Mouse (Mus musculus) cerebellum, adult 8-10 months (tissue): ENCODE data around the gene Rsph14.

Source experiments
- DNase-seq: peaks from one replicate; pipeline ENCODE4 v3.0.0; 2022

Gene Rsph14

DNA sequence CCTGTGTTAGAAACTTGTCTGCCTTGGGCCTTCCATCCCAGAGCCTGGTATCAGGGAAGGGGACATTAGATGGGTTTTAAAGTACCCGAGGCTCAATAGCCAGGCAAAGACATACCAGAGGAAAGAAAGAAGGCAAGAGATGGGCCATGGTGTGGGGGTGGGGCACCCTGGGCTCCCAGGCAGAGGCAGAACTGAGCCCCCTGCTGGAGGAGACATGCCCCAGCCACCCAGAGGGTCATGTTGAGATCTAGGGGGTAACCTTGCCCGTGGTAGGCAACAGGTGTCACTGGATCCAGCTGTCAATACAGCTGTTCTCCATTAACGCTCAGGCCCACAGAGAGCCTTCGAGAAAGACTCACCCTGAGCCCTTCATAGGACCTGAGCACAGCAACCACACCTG lies 42.6 kb downstream of the Rsph14 start:
- DNase-seq = no peak

DNA sequence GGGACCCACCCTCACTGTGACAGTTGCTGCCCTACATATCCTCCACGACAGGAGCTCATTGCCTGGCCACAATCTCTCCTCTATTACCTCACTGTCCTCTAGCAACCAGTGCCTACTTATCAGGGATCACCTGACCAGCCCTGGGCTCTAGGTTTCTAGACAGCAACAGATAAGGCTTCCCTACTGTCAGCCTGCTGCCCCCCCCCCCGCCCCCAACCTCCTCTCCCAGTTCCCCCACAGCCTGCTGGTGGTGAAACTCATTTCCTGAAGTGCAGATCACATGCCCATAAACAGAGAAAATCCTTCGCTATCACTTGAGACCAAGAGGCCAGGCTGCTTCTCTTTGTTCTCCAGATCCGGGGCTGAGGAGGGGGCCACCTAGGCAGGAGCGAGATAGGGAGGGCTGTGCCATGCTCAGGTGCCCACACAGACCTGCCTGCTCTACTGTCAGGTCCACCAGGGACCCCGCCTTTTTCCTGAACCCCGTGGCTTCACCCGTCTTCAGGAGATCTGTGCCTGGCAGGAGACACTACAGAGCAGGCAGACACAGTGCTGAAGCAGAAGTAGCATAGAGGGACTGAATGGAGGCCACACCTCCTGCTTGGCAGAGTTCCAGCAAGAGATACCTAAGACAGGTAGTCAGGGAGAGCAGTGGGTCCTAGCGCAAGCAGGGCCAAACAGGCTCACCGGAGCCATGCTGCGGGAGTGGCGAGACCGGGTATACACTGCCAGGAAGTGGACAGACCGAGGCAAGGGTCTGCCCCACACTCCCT lies 44.5 kb downstream of the Rsph14 start:
- DNase-seq = no peak

DNA sequence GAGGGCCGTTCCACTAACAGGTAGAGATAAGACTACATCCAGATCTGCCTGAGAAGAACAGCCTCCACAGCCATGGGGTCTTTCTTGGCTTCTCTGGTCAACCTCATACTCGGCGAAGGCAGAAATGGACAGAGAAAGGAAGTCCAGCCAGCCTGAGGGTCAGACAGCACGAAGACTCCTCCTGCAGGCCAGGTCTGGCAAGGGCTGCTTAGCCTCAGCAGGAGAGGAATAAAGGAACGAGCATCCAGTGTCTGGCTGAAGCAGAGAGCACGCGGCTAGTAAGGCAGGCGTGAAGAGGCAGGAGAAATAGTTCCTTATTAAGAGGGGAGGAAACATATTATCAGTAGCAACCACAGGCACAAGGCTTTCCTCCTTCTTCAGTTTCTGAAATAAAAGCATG lies 49.2 kb downstream of the Rsph14 start:
- no peak for DNase-seq

DNA sequence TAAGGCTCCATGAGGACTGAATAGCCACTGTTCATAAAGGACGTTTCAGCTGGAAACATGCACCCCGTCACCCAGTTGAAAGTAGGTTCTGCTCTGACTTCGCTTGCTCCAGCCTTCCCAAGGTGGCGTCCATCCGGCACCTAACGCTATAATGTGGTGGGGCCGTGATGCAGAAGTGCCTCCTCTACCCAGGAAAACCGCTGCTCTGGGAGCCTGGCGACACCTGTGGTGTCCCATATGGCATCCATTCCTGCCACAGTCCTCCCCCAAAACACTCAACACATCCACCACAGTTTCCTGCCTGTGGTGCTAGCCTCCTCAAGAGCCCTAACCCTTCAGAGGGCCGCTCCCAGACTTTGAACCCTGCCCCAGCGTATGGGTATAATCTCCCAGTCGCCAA lies 51.2 kb downstream of the Rsph14 start:
- no peak for DNase-seq

DNA sequence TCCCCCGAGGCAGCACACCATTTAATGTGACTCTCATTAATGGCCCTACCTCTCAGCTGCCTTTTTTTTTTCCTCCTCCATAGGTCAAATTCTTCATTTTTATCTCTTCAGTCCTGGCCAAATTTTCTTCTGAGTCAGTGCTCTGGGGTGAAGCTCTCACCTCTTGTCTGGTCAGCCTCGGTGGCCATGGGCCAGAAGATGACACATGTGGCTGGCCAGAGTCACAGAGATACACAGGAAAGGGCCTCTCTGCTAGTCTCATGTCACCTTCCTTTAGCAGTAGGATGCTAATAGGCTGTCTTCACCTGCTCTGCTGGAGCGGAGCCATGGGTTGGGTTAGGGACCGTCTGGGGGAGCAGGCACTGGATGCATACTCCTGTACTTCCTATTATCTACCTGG lies 54.3 kb downstream of the Rsph14 start:
- no peak for DNase-seq

DNA sequence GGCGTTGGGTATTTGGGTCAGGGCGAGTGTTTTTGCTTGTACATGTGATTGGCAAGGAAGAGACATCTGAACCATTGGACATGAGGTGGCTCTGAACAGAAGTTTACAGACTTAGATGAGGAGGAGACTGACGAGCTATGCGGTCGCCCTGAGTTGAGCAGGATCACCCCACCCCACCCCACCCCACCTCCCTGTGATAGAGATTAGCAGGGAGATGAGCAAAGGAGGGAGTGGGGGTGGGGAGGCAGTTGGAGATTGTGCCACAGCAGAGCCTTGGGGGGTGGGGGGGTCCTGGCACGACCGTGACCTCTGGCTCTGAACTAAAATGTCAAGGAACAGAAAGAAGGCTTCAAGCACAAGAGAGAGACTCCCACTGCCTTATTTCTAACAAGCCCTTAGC lies 56.0 kb downstream of the Rsph14 start:
- DNase-seq = no peak

DNA sequence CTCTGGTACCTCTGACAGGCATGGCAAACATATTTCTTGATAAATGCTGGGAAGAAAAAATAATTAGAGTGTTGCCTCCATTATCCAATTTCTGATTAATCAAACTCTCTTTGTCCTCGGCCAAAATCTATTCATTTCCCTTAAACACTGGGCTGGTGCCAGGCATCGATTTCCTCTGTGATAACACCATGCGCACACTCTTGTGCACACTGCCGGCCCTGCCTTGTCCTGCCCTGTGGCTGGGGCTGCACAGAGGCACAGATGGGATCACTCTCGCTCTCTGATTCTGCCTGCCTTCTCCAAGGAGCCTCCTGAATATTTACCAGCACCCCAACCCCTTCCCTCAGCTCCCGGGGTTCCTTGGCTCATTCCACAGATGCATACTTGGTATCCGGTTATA lies 56.8 kb downstream of the Rsph14 start:
- DNase-seq = no peak

DNA sequence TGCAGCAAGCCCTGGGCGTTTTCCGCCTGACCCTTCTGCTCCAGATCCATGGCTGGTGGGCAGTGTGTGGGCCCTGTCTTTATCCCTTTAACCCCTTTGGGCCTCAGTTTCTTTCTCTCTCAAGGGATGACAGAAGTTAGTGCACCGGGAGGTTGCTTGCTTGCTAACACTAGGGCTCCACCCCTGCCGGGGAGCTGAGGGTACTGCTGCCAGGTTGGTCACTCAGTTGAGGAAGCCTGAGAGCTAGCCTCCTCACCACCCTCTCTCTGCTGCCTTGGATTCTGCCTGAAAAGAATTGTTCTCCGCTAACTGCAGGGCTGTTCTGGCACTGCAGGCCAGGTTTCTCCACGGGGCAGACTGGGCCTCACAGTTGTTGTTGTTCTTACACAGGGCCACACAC lies 59.4 kb downstream of the Rsph14 start:
- DNase-seq = no peak

DNA sequence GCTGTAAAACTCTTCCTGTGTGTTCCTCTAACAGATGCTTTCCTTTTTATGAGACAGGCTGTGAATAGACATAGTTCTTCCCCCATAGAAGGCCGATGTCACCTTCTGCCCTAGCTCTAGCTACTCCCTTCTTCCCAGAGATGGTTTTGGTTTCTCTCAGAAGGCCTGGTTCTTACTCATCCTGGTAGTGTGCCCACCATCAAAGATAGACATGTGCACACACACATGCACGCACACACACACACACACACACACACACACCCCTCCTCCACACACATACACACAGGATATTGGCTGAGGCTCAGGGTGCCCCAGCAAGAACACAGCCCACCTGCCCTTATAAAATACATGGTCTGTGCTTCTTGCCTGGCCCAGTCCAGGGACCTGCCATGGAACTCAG lies 63.1 kb downstream of the Rsph14 start:
- DNase-seq = no peak

DNA sequence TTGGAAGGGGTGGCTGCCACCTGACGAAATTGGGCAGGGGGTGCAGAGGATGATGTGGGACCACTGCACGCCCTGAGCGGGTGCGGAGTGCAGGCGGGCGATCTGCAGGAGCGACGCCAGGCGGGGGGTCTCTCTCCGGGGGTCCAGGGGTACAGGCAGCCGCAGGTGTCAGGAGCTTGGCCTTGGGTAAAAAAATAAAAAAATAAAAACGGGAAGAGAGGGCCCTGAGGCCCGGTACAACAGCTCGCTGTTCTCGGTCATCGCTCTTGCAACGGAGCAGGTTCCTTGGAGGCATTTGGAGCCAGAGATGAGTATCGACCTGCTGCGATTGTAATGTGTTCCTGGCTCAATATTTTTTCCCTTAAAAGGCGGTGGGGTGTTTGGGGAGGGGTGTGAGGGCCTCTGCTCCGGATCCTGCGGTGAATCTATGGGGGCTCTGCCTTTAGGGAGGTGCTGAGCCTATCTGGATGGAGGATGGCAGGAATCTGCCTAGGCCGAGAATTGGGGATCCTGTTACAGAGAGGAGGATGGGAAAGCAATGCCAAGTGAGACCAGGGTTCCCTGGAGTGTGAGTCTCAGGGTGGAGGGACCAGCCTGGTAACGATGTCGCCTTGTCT lies 64.6 kb downstream of the Rsph14 start:
- peak; percentile 54 for DNase-seq

DNA sequence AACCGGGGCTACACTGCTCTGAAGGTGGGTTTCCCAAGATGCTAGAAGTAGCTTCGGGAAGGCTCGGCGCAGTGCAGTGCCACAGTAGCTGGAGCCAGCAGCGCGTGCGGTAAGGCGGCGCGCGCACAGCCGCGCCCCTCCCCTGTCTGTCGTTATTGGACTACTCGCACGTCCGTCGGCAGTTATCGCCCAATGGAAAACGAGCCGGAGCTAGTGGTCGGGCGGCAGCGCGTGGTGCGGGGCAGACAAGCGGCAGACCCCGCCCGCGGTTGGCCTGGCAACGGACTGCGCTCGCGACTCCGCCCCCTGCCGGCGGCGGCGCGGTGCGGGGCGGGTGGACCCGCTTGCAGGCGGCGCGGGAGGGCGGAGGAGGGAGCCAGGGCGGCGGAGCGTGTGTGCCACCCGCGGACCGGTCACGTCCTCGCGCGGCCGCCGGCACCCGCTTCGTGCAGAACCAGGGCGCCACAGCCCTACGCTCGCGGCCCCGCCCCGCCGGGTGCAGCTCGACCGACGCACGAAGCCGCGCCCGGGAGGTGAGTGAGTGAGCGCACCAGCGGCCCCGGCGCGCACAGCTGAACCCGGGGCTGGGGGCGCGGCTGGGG lies 65.4 kb downstream of the Rsph14 start, which contains the start of gene Gnaz:
TSS of gene Gnaz (plus strand) at position 328 of the 602 bp plus-strand sequence.
- peak; percentile 98 for DNase-seq

DNA sequence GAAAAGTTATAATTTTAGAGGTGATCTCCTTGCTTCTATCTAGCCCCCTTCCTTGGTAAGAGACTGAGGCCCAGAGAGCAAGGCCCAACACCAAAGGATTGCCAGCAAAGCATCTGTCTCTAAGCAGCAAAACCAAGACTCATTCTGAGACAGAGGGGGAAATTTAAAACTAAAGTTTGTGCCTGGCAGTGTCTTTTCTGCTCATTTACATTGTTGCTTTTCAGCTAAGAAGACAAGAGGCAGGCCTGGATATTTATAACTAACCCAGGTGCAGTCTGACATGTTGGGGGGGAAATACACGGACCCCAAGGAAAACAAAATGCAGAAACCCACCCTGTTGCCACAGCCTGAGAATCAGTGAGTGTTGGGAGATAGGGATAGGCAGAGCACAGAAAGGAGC lies 68.0 kb downstream of the Rsph14 start:
- DNase-seq = no peak

DNA sequence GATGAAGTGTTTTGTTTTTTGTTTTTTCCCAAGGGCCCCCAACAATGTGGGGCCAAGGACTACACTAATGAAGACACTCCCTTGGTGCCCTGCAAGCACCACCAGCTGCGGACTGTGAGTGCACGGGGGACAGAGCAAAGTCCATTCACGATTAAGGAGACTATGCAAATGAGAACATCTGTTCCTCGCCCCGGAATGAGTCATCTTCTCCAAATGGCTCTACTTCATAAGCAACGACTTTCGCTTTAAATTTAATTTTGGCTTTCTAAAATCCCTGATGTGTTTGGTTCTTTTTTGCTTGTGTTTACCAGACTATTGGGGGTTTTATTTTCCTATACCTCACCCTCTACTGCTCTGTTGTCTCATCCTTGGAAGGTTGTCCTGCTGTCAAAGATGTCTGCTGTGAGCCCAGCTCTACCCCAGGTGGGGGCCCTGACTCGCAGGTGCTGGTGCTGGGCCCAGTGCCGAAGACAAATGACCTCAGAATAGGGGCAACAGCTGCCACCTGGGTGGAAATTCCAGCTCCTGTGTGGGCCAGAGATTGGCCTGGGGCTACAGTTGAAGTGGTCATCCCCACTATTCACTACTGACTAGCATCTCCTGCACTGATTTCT lies 79.4 kb downstream of the Rsph14 start:
- no peak for DNase-seq

DNA sequence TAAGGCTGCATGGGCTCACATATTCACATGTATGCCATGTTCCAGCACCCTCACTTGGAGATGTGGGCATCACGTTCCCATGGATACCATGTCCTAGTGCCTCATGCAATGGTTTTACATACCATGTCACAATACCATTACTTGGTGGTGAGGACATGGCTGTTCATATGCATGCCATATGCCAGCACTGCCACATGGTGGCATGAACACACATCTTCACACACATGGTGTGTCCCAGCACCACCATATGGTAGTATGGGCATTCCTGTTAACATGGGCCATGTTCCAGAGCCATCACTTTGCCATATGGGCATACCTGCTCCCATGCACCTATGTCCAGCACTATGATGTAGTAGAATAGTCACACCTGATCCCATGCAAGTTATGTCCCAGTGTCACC lies 91.6 kb downstream of the Rsph14 start:
- no peak for DNase-seq

DNA sequence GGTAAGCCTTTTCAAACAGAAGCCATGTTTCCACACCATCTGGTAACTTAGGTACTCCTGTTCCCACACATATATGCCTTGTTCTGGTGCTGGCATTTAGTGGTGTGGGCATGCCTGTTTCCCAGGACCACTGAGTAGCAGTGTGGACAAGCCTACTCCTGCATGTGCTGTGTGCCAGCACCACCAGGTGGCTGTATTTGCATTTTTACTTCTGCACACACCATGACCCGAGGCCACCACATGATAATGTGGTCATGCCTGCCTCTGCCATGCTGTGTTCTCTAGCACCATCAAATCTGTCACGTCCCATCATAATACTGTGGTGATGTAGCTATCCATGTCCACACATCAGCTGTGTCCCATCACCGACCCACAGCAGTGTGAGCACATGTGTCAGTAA lies 93.1 kb downstream of the Rsph14 start:
- DNase-seq = no peak

DNA sequence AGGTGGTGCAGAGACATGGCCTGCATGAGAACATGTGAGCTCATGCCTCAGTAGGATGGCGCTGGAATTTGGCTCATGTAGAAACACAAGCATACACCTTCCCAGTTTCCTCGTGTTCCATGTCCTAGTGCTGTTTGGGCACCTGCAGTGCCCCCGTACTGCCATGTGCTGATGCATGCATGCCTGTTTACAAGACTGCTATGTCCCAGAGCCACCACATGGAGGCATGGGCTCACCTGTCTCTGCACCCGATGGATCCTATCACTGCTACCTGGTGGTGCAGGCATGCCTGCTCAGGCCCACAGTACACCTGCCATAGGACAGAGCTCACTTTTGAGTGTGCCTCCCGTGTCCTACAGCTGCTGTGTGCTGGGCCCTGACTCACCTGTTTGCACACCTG lies 94.0 kb downstream of the Rsph14 start:
- DNase-seq = no peak

DNA sequence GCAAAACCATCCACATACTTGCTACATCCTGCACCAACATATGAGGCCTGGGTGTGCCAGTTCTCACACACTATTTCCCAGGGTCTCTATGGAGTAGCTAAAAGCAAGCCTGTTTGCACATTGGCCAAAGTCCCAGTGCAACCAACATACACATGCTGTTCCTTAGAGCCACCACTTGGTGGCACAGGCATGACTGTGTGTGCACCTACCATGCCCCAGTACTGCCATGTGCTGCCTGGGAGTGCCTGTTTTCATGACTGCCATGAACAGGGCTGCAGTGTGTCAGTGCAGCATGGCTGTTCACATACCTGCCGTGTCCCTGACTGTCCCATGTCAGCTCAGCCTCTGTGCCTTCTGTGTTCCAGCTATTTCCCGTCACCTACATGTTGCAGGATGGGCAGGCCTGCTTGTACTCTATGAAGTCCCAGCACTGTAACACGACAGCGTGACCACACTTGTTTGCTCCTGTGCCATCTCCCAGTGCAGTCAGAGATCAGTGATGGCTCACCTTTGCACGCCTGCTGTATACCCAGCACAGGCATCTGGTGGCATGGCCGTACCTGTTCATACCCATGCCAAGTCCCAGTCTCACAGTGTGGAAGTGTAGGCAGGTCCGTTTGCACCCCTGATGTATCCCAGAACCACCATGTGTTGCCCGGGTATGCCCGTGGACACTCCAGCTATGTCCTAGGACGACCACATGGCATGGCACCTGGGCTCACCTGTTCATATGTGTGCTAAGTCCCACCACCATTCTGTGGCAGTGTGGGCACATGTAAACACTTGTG lies 95.2 kb downstream of the Rsph14 start:
- no peak for DNase-seq

DNA sequence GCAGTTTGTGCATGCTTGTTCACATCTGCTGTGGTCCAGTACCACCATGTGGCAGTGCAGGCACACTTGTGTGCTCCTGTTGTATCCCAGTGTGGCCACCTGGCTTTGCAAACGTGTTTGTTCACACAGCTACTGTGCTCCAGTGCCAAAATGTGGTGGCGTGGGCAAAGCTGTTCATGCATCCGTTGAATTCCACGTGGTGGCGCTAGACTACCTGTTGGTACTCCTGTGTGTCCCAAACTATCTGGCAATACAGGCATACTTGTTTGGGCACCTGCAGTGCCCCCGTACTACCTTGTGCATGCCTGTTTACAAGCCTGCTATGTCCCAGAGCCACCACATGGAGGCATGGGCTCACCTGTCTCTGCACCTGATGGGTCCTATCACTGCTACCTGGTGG lies 97.4 kb downstream of the Rsph14 start:
- no peak for DNase-seq

DNA sequence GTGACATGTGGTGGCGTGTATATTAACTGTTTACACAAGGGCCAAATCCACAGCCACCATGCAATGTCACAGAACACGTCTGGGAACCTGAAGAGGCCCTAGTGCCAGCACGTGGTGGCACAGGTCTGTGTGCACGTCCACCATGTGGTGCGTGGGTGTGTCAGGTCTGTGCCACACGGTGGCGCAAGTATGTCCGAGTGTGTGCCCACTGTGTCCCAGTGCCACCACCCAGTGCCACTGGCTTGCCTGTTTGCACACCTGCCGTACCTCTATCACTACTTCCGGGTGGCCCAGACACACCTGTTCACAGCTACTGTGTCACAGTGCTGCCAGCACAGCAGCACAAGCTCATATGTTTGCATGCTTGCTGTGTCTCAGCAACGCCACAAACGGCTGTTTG lies 97.9 kb downstream of the Rsph14 start:
- DNase-seq = no peak

DNA sequence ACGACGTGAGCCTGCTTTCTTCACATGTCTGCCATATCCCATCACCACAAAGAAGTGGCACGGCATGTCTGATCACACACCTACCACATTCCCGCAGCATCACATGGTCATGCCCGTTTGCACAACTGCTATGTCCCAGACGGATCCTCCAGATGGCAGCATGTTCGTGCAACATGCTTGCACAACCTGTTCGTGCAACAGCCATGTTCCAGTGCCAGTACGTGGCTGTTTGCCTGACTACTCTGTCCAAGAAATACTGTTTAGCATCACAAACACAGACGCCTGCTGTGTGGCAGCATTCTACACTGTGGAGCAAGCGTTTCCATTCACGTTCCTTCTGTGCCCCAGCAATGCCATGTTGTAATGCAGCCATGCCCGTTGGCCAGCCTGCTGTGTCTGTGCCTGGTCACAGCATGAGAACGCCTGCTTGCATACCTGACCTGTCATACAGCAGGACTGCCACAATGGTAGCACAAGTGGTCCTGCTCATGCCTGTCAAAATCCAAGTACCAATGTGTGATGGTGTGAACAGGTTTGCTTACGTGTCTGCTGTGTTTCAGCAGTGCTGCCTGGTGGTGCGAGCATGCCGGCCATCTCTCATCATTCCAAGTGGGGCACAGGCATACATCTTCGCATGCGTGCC lies 98.7 kb downstream of the Rsph14 start:
- no peak for DNase-seq

DNA sequence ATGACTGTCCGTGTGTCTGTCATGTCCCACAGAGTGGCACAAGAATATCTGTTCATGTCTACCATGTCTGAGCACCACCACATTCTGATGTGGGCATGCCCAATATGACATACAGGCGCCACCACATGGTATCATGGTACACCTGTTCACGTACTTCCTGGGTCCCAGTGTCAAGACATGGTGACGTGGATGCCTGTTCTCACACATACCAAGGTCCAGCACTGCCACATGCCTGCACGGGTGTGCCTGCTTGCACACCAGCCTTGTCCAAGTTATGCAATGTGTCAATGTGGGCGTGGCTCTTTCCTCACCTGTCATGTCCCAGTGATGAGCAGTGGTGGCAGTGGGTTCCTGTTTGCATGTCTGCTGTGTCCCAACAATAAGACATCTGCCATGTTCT lies 99.9 kb downstream of the Rsph14 start:
- no peak for DNase-seq

DNA sequence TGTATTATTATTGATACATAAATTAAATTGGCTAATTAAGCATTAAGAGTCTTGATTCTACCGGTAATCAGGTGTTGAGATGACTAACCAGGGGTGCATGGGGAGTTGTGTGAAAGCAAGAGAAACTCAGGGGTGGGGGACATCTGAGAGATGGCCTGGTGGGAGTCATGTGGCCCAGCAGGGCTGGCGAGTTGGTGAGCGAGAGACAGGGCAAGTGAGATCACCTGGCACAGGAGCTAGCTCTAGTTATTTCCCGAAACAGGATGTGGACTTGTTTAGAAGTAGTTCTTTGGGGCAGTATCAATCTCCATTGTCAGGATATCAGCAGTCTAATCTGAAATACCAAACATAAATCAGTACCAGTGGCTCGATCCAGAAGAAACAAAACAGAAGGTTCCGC lies 100.8 kb downstream of the Rsph14 start:
- no peak for DNase-seq

DNA sequence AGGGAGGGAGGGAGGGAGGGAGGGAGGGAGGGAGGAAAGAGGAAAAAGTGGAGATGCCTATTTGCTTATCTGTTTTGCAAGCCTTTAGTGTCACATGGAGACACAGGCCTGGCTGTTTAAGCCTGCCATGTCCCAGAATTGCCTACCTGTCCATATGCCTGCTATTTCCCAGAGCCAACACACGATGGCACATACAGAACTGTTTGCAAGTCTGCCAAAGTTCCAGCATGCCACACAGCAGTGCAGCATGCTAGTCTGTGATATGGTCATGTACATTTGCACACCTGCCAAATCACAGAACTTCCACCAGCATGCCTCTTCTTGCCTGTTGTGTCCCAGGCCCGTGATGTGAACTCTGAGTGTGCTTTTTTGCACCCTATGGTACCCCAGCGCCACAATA lies 101.8 kb downstream of the Rsph14 start:
- no peak for DNase-seq
